Mouse (Mus musculus) E14TG2a.4 (cell line): ENCODE results near the gene Parm1.

Experiments
- CTCF ChIP-seq: conservative IDR thresholded peaks from 2 replicates; pipeline ENCODE4 v1.5.1; 2014; ENCODE audit warnings: low read length
- NANOG ChIP-seq: IDR thresholded peaks from 2 replicates; pipeline ENCODE4 v1.6.1; 2014; ENCODE audit warnings: borderline replicate concordance, low read length, mixed read lengths

GRCm38 (mm10) chr5:91610499-91610898, 93.1 kb downstream of the Parm1 start:
- no peak for TF ChIP-seq CTCF
- no peak for TF ChIP-seq NANOG
